In genomic region chr3:100748309-100748691, GRCm38 (mm10) we compare ENCODE assay signal across 25 mouse cellular contexts.
DNase-seq lines count a peak whose midpoint lies in the region; ATAC-seq lines count a peak whose summit lies in the region.
"Had no signal": no experiment of that assay in that cellular context is flagged by ENCODE, and none has a peak within 500 bp of the region (broad histone marks: within the 10 kb centered on the region; RNA-seq: fewer than 3 reads in every experiment).

No protein-coding gene starts in this region.

- 67% methylated on average over 2 of the region's 2 CpGs for WGBS in heart, embryonic 11.5 days (ENCODE audit: insufficient replicate concordance)
- 57% methylated on average over 2 of the region's 2 CpGs for WGBS in heart, embryonic 15.5 days
- WGBS in forebrain, embryonic 12.5 days = 68% methylated on average over 2 of the region's 2 CpGs

- DNase-seq in heart, adult 11 months = peak; percentile 81
- no peak for DNase-seq in heart, postnatal 36 days
- no peak for DNase-seq in heart, postnatal 14 days
- no peak for DNase-seq in heart, adult 8-10 months (ENCODE audit: low spot score)
- DNase-seq: adrenal gland, adult 8-10 months; adrenal gland, postnatal 25 days; cerebellum, adult 11-12 months; cerebellum, adult 8-10 months; cerebellum, postnatal 10 days; cerebellum, postnatal 36 days; embryo, embryonic 11 days; gastrocnemius, postnatal 10 days; gastrocnemius, postnatal 36 days had no signal

- intact Hi-C loops in heart, postnatal 36 days (cut with DNase I) = no loop called here
- intact Hi-C loops in heart, postnatal 14 days (cut with DNase I) = loop anchor here (5.0 kb wide), 1 partner anchor 56 kb away; no protein-coding TSS in a partner anchor

- no peaks in the 10 kb centered on the region for H3K27me3 ChIP-seq in heart, embryonic 11.5 days (ENCODE audit: control insufficient read depth, insufficient read depth, low read length)
- H3K27me3 ChIP-seq in heart, embryonic 15.5 days = no peaks in the 10 kb centered on the region
- no peaks in the 10 kb centered on the region for H3K27me3 ChIP-seq in forebrain, embryonic 12.5 days
- H3K27me3 ChIP-seq: embryonic facial prominence, embryonic 13.5 days; forebrain, embryonic 13.5 days; hindbrain, embryonic 12.5 days; hindbrain, embryonic 15.5 days had no signal

- no peak overlapping the region for H3K4me3 ChIP-seq in heart, embryonic 11.5 days (ENCODE audit: low read depth, low read length)
- H3K4me3 ChIP-seq in heart, embryonic 15.5 days = no peak overlapping the region
- H3K4me3 ChIP-seq in forebrain, embryonic 12.5 days (replicated peaks) = no peak overlapping the region
- H3K4me3 ChIP-seq: embryonic facial prominence, embryonic 10.5 days; embryonic facial prominence, embryonic 13.5 days; erythroblast, embryonic 14.5 days; forebrain, embryonic 13.5 days; hindbrain, embryonic 12.5 days; hindbrain, embryonic 15.5 days had no signal

- ATAC-seq in heart, embryonic 11.5 days (replicated peaks; ENCODE audit: insufficient number of reproducible peaks, low FRiP score, low TSS enrichment) = no peak
- 0 out of 2 replicates have a peak, but pooled peaks have one; percentile 56 for ATAC-seq in heart, embryonic 15.5 days (replicated peaks; ENCODE audit: insufficient number of reproducible peaks, insufficient read depth, low FRiP score, low read depth)
- ATAC-seq in forebrain, embryonic 12.5 days (ENCODE audit: low FRiP score) = no peak
- ATAC-seq: activated CD4-positive, CD25-positive, alpha-beta regulatory T cell, adult 4 months; forebrain, embryonic 13.5 days; forebrain, embryonic 16.5 days; intestine, postnatal 0 days had no signal

- H3K27ac ChIP-seq in heart, embryonic 11.5 days (ENCODE audit: low read depth, low read length) = no peak overlapping the region
- peak overlapping the region; percentile 74 for H3K27ac ChIP-seq in heart, embryonic 15.5 days
- no peak overlapping the region for H3K27ac ChIP-seq in forebrain, embryonic 12.5 days
- H3K27ac ChIP-seq: embryonic facial prominence, embryonic 10.5 days; embryonic facial prominence, embryonic 13.5 days; forebrain, embryonic 13.5 days had no signal

- no peaks in the 10 kb centered on the region for H3K9me3 ChIP-seq in heart, embryonic 11.5 days (replicated peaks; ENCODE audit: control insufficient read depth, low read length)
- H3K9me3 ChIP-seq in heart, embryonic 15.5 days (replicated peaks) = no peaks in the 10 kb centered on the region
- H3K9me3 ChIP-seq in forebrain, embryonic 12.5 days = no peaks in the 10 kb centered on the region
- H3K9me3 ChIP-seq: embryonic facial prominence, embryonic 10.5 days; embryonic facial prominence, embryonic 13.5 days; forebrain, embryonic 13.5 days; hindbrain, embryonic 12.5 days; hindbrain, embryonic 15.5 days had no signal

- peak overlapping the region; percentile 6; the same call in 1 of the 2 replicates for H3K4me2 ChIP-seq in heart, embryonic 11.5 days
- H3K4me2 ChIP-seq in heart, embryonic 15.5 days = 0 out of 2 replicates have a peak overlapping the region, but pooled peaks have one; percentile 11
- no peak overlapping the region for H3K4me2 ChIP-seq in forebrain, embryonic 12.5 days
- H3K4me2 ChIP-seq: embryonic facial prominence, embryonic 13.5 days; forebrain, embryonic 13.5 days; hindbrain, embryonic 12.5 days; hindbrain, embryonic 15.5 days had no signal

- no peak overlapping the region for H3K9ac ChIP-seq in heart, embryonic 11.5 days (ENCODE audit: low read depth, low read length)
- no peak overlapping the region for H3K9ac ChIP-seq in heart, embryonic 15.5 days
- no peak overlapping the region for H3K9ac ChIP-seq in forebrain, embryonic 12.5 days
- H3K9ac ChIP-seq: embryonic facial prominence, embryonic 13.5 days; forebrain, embryonic 13.5 days; hindbrain, embryonic 12.5 days; hindbrain, embryonic 15.5 days had no signal

- H3K4me1 ChIP-seq in heart, embryonic 11.5 days (ENCODE audit: control insufficient read depth, insufficient read depth, low read length) = no peaks in the 10 kb centered on the region
- H3K4me1 ChIP-seq in heart, embryonic 15.5 days (replicated peaks) = peaks cover 5% of the 10 kb centered on the region
- H3K4me1 ChIP-seq in forebrain, embryonic 12.5 days = no peaks in the 10 kb centered on the region
- H3K4me1 ChIP-seq: embryonic facial prominence, embryonic 13.5 days; hindbrain, embryonic 12.5 days had no signal

- H3K36me3 ChIP-seq in heart, embryonic 11.5 days (ENCODE audit: control insufficient read depth, insufficient read depth, low read length) = no peaks in the 10 kb centered on the region
- no peaks in the 10 kb centered on the region for H3K36me3 ChIP-seq in heart, embryonic 15.5 days
- no peaks in the 10 kb centered on the region for H3K36me3 ChIP-seq in forebrain, embryonic 12.5 days (replicated peaks)
- H3K36me3 ChIP-seq: embryonic facial prominence, embryonic 10.5 days; embryonic facial prominence, embryonic 13.5 days; hindbrain, embryonic 12.5 days; hindbrain, embryonic 15.5 days had no signal
